Mouse (Mus musculus) c-Kit-positive CD71-negative TER-119-negative erythroid progenitor cells, embryonic 14.5 days (primary cell): ENCODE measurements at regions not wholly inside any gene's neighbourhood (a gene's known extent, or its start where the extent isn't known, plus 50 kb on each side); places are given as distances from the start of the nearest gene placed in this dataset.

Experiments used
- DNase-seq: peaks from one replicate; pipeline ENCODE4 v3.0.0-alpha.2; 2013; ENCODE audit warnings: low read depth

DNA sequence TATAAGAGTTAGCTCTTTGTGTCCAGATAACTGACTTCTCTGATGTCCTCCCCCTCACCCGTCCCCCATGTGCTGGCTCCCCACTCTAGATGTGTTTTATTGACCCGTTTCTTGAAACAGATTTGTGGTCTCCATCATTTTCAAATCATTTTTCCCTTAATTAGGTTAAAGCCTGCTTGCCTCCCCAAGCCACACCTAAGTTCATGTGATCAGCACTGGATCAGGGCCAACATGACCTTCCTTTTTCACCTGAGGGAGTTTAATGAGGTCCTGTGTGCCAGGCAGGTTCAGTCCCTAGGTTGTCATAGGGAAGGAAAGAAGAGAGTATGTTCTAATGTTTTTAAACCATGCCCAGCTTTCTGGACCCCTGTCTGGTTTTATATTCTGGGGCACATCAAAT is 390.9 kb upstream of the Slc35b3 start:
- DNase-seq, result no peak

DNA sequence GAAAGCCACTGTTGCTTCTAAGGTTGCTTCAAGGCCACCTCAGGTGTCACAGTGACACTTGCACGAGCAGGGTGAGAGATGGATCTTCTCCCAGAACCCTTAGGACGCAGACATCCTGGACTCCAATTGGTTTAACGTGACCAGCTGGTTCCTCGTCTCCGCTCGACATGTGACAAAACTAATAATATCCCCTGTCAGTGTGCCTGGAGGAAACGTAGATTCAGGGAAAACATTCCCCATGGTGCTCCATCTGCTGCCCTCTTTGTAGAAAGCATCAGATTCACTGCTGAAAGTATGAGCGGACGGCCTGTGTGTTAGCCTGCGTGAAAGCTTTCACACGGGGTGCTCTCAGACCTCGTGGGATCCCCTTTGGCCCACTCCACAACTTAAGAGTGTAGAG is 390.0 kb upstream of the Slc35b3 start:
- DNase-seq, result no peak

DNA sequence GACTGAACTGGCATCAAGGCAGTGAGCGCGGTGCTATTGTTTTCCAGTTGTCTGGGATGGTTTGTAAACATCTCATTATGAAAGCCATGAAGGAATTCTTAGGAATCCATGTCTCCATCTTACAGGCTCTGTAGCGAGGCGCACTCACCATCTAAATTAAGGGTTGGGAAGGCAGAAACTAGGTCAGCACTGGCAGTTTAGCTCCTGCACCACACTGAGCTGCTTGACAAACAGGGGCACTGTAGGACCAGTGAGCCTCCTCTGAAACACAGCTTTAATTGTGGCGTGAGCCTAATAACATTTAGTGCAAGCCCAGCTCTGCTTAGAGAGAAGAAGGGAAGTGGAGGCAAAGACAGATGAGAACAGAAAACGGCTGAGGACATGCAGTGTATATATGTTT is 387.1 kb upstream of the Slc35b3 start:
- DNase-seq, result no peak

DNA sequence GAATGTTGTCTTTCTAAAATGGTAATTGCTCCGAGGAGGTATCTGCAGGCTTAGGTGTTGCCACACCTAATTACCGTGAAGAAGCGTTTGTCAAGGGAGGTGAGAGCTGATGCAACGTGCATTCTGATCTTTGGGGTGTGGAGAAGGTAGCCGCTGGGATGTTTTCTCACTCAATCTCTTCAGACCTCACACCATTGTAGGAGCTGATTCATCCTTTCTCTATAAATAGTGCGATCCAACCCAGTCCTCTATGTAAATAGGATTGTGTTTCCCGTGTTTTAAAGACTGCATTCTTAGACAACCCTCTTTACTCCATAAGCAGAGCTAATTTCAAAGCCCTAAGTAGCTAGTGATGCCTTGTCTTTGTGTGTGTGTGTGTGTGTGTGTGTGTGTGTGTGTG is 374.2 kb upstream of the Slc35b3 start:
- no peak for DNase-seq

DNA sequence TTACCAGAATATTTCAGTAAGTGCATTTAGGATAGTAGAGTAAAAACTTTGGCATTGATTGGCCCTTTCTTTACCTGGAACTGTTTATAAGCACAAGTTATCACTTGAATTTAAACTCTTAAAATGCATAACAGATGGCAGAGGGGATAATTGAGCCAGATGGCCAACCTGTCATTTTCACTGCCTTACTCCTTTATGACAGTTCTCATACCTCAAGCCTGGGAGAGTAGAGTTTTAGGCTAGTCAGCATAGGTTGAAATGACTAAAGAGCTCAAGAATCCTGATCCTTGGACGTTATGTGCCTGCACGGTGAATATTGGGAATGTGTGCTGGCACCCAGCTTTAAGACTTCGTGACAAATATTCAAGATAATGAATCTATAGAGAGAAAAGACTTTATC is 369.1 kb upstream of the Slc35b3 start:
- DNase-seq, result no peak

DNA sequence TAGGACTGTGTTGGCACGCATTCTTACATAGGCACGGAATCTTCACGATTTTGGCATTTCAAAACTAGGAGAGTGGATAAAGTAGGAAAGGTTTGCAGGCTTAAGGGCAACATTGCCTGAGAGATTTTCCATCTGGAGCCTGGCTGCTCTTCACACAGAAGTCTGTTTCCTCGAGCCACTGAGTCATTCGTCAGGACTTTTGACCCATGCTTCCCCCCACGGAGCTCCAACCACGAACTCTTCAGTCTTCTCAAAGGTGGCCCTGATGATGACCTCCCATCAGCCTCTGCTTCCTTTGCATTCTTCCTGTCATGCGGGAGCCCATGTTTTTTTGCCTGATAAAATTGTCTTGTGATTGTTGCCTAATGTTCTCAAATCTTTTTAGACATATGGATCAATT is 365.5 kb upstream of the Slc35b3 start:
- no peak for DNase-seq

DNA sequence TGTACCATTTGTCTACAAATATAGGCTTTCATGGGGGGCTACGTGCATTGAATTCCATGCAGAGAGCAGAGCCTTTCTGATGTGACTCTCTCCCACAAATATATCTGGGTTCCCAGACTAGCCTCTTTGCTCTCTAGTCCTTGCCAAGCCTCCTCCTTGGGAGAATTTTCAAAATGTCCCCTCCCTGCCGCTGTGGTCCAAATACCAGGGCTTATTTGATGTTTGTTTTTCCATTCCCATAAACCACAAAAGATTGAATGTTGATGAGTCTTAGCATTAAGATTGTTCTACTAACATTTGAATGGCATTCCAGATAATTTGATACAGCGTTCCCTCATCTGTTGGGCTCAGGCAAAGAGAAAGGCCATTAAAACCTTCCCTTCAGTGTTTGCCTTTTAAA is 360.4 kb upstream of the Slc35b3 start:
- no peak for DNase-seq

DNA sequence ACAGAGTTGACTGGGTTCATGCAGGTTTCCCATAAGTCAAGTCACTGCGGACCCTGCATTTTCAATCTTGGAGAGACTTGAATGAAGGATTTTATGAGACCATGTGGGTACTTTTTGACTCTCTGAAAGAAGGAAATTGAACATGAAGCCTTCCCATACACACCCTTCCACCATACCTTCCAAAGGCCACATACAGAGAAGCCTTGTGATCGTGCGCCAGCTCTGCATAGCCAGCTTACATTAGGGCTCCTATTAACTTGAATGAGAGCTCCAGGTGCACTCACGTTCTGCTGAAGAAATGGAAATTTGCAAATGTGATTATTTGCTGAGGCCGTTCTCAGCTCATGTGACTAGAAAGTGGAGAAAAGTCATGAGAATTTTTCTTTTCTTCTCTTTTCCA is 349.1 kb upstream of the Slc35b3 start:
- no peak for DNase-seq

DNA sequence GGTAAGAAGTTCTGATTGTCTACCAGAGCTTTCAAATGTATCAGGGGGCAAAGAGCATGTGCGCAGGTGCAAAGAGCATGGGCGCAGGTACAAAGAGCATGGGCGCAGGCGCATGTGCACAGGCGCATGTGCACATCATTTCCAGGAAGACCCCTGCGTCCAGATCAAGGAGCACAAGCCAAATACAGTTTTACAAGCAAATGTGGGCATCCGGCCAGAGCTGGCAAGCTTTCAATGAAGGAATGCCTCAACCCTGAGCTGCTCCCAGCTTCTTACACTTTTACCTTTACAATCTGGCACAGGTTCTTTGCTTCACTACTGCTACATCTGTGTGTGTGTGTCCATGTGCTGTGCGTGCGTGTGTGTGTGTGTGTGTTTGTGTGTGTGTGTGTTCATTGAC is 347.2 kb upstream of the Slc35b3 start:
- DNase-seq, result no peak

DNA sequence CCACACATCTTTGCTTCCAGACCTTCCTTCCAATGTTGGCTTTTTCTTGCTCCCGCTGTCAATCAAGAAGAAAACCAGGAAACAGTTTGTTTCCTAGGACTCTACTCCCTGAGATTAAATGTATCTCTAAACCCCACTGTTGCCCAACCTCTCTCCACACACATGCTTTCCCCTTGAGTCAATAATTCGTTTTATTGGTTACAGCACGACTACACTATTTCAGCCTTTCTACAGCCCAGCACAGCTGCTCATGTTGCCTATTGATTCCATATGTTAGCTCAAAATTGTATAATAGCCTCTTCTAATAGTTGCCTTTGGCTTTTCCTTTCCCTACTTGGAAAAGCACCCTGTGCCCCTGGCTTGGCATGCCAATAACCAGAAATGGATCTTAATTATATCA is 346.2 kb upstream of the Slc35b3 start:
- DNase-seq, result no peak

DNA sequence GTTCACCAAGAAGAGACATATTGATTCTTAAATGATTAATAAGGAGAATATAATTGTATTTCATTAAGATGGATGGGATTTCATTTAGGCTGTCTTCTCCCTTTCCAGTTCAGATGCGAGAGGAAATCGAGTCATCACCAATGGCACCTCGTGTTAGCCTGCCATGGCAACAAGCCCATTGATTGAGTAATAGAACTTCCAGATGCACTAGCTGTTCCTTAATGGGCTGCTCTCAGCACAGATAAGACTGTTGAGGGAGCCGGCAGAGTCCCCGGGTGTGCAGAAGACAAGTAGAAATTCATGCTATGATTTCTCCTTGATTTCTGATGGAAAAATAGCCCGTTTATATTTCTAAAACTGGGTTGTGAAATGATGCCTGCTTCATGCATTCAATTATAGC is 336.5 kb upstream of the Slc35b3 start:
- no peak for DNase-seq

DNA sequence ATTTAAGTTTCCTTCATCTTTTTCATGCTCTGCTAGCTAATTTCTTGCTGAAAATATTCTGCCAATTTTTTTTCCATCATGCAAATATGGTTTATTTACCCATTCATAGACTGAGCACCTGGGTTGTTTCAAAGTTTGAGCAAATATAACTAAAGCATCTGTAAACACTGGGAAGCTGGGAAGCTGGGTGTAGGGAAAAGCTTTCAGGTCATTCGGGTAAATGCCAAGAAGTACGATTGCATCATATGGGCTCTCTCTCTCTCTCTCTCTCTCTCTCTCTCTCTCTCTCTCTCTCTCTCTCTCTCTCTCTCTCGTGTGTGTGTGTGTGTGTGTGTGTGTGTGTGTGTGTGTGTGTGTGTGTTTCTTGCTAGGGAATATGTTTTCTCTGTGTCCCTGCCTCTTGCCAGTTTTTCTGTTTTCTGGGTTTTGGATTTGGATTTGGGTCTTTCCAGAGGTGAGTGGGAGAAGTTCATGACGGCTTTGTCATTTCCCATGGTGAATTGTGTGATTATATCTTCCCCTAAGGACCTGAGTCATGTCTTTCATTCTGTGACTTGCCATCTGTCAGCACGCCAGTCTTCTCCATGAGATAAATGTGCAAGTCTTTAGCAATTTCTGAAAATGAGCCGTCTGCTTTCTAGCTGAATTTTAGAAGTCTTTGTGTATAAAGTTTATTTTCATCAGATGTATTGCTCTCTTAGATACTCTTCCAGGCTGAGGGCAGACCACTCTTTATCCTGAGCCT is 329.7 kb upstream of the Slc35b3 start:
- no peak for DNase-seq

DNA sequence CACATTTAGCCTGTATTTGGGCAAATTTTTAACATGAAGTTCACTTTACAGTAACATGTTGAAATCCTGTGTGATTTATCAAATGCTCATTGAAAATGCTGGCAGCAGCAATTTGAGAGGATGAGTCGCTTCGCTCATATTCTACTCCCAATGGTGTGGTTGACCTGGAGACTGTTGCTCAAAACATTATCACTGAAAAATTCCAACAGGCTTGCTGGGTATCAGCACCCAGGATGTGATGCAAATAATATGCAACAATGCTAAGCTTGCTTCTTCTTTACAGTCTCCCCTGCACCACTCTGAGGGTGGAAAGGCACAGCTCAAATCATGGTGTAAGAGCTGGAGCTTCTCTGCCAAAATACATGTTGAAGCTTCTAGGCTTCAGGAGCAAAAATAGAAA is 321.6 kb upstream of the Slc35b3 start:
- DNase-seq, result no peak

DNA sequence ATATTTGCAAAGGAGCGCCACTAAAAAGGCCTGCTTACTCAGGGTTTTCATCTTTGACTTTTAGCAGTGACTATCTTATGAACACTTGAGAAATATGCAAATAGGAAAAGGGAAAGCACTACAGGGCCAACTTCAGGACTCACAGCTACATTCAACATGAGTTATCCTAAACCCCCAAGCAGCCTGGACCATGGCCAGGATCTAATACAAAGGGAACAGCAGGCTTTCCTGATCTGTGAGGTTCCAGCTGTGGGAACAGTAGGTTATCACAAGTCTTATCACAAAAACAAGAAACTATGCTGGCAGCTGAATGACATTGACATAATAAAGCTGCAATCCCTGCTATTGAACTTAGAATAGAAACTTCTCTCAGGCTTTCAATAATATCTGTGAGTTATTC is 317.4 kb upstream of the Slc35b3 start:
- no peak for DNase-seq

DNA sequence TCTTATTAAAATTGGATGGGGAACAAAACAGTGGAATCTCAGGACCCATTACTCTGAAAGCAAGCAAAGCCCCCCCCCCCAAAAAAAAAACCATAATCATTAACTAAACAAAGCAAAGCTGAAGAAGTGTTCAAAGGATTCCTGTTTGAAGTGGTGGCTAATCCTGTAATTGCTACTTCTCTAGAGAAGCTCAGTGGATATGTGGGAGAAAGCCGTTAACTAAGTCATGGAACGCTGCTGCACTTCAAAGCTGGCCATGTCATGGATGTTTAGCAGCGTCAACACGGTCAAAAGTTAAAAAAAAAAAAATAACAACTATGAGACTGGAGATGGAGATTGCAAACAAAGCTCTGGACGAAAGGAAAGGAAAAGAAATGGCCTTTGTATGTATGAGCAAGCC is 305.3 kb upstream of the Slc35b3 start:
- no peak for DNase-seq

DNA sequence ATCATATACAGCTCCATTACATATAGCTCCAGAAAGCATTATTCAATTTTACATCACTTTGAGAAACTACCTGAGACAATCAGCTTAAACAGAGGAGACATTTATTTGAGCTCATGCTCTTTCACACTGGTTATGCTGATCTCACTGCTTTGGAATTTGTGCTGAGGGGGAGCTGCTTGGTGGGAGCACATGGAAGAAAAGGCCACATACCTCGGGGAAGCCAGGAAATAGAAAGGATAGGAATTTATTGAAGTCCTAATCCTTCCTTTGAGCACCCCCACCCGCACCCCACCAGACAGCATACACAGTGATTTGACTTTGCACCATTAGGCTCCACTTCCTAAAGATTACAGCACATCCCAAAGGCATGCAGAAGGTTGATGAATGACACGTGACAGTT is 296.0 kb upstream of the Slc35b3 start:
- no peak for DNase-seq

DNA sequence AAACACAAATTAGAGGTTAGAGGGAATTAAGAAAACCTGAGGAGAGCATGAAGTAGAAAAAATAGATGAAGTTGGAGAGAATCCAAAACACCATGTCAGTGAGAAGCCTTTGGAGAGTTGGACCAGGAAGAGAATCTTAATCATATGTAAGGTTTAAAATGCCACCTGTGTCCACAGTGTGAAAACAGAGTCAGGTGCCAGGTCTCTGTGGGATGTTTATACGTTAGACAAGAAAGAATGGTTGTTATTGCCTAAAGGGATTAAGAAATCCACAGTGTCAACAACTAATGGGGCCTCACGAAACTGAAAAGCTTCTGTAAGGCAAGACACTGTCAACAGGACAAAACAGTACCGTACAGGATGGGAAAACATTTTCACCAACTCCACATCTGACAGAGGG is 294.7 kb upstream of the Slc35b3 start:
- DNase-seq, result no peak

DNA sequence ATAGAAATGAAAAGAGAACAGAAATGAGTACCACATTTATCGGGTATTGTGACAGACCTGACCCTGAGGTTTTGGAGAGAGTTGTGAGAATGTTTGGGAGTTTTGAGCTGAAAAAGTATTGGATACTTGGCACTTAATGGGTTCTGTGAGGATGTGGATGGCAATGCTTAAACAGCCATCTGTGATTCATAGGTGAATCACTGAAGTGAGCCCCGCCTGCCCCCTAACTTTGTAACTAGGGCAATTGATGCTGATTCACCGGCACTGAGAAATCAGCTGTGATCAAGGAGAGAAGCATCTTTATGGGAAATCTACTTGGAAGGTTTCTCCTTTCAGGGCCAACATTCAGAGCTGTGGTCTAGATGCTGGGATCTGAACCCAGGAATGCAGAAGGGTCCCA is 291.9 kb upstream of the Slc35b3 start:
- DNase-seq, result no peak

DNA sequence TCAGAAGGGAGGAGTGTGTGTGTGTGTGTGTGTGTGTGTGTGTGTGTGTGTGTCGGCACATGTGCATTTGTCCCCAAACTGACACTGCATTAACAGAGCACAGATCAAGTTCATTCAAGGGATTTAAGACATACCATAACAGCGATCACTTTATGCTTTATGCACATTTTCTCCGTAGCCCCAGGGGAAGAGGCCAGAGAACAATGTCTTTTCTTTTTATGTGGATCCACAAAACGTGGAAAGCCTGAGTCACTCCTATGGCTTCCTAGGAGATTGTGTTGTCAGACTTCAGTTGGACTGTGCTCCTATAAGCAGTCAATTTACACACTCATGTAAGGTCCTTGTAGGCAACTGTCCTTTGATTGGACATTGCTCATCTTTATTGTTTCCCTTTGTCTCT is 289.4 kb upstream of the Slc35b3 start:
- no peak for DNase-seq

DNA sequence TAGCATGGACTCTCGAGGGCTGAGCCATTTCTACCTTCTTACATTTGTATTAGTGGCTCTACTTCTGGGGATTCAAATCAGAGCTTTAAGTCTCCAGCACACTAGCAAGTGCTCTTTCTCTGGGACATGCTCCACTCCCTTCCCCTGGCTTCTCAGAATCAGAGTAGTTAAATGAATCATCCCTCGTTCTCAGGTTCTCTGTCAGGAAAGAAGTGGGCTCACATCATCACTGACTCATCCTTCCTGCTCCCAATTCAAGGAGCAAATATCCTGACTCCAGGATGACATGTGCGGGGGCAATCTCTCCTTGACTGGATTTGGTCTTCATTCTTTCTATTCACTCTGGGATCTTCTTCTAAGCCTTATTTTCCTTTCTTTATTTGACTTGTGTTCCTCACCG is 266.2 kb upstream of the Slc35b3 start:
- DNase-seq, result no peak

DNA sequence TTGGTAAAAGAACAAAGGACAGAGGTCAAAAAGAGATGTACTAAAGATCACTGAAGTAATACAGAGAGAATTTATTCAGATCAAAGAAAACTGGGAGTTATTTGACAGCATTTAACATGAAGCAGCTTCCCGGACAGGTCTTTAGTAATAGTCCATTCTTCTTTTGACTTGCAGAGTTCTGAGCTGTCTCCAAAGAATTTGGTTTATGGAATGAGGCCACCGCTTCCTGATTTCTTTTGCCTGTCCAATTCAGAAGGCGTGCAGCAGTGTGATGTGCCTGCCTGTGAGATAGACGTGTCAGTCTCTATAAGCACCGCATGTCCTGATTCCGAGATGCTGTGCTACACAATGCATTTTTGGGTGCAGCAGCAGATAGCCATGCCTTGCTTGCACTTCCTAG is 265.0 kb upstream of the Slc35b3 start:
- no peak for DNase-seq

DNA sequence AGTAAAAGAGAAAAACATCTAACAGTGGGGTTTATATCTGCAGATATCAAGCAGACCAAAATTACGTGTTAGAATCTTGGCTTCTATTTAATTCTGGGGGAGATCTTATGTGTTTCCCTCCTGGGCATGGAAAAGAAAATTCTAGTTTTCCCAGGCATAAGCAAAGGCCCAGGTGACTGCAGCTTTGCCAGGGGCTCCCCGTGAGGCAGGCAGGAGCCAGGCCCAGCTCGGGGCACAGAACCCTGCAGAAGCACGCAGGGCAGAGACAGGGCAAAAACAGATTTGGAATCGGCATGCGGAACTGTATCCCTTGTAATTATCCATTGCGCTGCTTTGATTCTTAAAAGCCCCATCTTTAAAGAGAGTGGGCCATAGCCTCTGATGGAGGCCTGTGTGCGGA is 250.4 kb upstream of the Slc35b3 start:
- no peak for DNase-seq

DNA sequence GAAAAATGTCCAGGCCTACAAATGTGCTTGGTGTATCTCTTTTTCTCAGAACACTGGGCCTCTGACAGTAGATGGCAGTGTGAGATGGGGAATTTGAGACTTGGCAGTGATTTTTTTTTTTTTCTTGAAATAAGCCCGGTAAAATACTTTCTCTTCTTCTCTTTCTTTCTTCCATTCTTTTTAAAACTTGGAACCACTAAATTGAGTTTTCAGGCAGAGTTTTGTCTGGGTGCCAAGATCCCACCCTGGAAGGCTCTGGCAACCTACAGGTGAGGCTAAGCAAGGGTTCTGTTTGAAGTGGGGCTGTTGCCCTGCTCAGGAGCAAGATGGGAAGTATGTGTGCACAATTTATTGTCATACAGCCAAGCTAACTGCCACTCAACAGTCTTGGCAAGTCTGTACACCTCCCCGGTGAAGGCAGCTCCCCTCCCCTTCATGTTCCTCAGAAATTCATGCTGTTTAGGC is 223.1 kb upstream of the Slc35b3 start:
- no peak for DNase-seq

DNA sequence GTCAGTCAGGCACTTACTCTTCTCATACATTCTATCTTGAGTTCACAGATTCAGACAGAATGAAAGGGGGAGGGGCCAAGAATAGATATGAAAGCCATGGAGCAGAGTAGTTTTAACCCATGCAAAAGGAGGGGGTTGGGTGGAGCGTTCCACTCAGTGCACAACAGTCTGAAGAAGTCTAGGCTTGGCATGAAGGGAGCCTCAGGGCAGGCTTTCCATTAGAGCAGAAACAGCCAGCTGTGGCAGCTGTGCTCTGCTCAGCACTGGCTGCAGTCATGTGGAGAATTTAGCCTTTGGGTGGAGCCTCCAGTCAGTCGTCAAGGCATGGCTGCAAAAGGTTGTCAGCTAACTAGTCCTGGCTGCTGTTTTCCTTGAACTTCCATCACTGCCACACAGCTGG is 201.3 kb upstream of the Slc35b3 start:
- no peak for DNase-seq

DNA sequence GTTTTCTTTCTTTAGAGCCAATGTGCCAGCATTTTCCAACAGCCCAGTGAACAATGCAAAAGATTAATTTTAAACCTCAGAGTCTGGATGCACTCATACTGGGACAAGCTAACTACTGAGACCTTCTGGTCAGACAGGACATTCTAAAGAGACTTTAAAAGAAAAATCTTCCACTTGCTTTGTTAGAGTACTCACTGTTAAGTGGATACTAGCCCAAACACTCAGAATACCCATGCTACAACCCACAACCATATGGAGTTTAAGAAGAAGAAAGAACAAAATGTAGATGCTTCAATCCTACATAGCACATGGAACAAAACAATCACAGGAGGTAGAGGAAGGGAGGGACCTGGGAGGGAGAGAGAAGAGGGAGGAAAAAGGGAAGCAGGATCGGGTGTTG is 167.3 kb upstream of the Slc35b3 start:
- no peak for DNase-seq
